Mouse (Mus musculus) forebrain, embryonic 11.5 days (tissue): ENCODE data around the gene Slc7a11. TPM values are rescaled to one million over a fixed set of nuclear protein-coding genes. Genes with fewer than 3 reads are reported as not detected.

Experiments
- ATAC-seq: fragments of 200-750 bp; cut with Nextera tagmentation; replicated peaks from 2 replicates; pipeline ENCODE4 v1.8.0; 2017; ENCODE audit warnings: moderate TSS enrichment; ENCODE audit not compliant: low FRiP score
- DNase-seq: peaks from one replicate; pipeline ENCODE4 v3.0.0-alpha.2; 2017; ENCODE audit warnings: low spot score
- H3K27ac ChIP-seq: fragments of 300-500 bp; sonication (generic); 2 replicates; pipeline ENCODE4 v1.5.1; 2014; ENCODE audit warnings: low read depth, low read length
- H3K27me3 ChIP-seq: fragments of 300-500 bp; sonication (generic); 2 replicates; pipeline ENCODE4 v1.6.1; 2014; ENCODE audit warnings: mild to moderate bottlenecking, low read length, mixed read lengths; ENCODE audit not compliant: control insufficient read depth, insufficient read depth
- H3K36me3 ChIP-seq: fragments of 300-500 bp; sonication (generic); 2 replicates; pipeline ENCODE4 v1.6.1; 2014; ENCODE audit warnings: mild to moderate bottlenecking, low read length, moderate library complexity, mixed read lengths; ENCODE audit not compliant: control insufficient read depth, insufficient read depth
- H3K4me1 ChIP-seq: fragments of 300-500 bp; sonication (generic); replicated peaks from 2 replicates; pipeline ENCODE4 v1.6.1; 2014; ENCODE audit warnings: low read length, mixed read lengths; ENCODE audit not compliant: control insufficient read depth, insufficient read depth
- H3K4me2 ChIP-seq: fragments of 300-500 bp; sonication (generic); 2 replicates; pipeline ENCODE4 v1.6.1; 2014; ENCODE audit warnings: low read depth, mild to moderate bottlenecking, low read length, moderate library complexity, mixed read lengths; ENCODE audit not compliant: severe bottlenecking
- H3K4me3 ChIP-seq: fragments of 300-500 bp; sonication (generic); 2 replicates; pipeline ENCODE4 v1.5.1; 2014; ENCODE audit warnings: low read depth, low read length
- H3K9ac ChIP-seq: fragments of 300-500 bp; sonication (generic); 2 replicates; pipeline ENCODE4 v1.6.1; 2014; ENCODE audit warnings: low read length
- H3K9me3 ChIP-seq: fragments of 300-500 bp; sonication (generic); 2 replicates; pipeline ENCODE4 v1.6.1; 2016; ENCODE audit warnings: low read length, mixed read lengths; ENCODE audit not compliant: control insufficient read depth
- WGBS: fragments of 180-500 bp; shearing (Covaris S2); extraction: QIAGEN DNeasy Blood & Tissue Kit; methylation state at CpG from one replicate; pipeline ENCODE4 v1.1.7; 2014; 5-methylcytosine and 5-hydroxymethylcytosine counted together
- polyA plus RNA-seq: library from polyadenylated mRNA; unstranded; fragments of >200 nt; fragmentation: Nextera tagmentation; extraction: Ambion mirVana; gene quantifications from 2 replicates; pipeline ENCODE4 v1.2.1, GENCODE M21; 2014

Slc7a11 gene
- polyA plus RNA-seq, 1 experiment from 2014 or later, result 1.5 TPM

DNA sequence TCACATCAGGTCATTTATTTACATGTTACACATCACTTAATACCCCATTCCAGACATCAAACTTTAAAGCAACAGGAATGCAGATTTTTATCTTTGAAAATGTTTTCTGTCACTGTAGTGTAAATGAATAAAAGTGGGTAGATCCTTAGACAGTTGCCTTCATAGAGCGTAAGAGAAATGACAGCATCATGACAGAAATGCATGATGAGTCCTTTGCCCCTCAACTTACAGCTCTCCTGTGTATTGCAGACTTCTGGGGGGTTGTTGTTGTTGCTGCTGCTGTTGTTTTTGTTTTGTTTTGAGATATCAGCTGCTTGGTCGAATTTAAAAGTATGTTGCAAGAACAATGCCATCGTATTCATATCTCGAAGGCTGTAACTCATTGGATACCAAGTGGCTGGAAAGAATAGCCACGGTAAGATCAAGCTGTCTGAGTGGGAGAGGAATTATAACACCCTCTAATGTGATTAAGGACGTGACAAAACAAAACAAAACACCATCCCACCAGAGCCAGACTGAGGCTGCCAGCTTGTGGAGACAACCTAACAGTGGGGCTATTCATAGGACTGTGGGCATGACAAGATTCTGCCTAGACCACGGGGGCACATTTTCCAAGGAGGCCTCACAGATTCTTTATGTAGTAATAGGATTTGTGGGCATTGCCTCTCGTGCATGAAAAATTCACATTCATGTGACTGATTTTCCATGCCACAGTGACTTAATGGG is 557.0 kb downstream of the Slc7a11 start:
- Histone ChIP-seq H3K4me3 (no peak overlapping the region), H3K4me1 (peaks cover 3% of the 10 kb centered on the region), H3K4me2 (0 out of 2 replicates have a peak overlapping the region, but pooled peaks have one; percentile 18), H3K9me3 (no peaks in the 10 kb centered on the region), H3K9ac (no peak overlapping the region), H3K27me3 (no peaks in the 10 kb centered on the region), H3K36me3 (no peaks in the 10 kb centered on the region), H3K27ac (no peak overlapping the region)
- WGBS, result 21% methylated on average over 8 of the region's 8 CpGs
- peak; percentile 87 for ATAC-seq
- DNase-seq, result peak; percentile 54

DNA sequence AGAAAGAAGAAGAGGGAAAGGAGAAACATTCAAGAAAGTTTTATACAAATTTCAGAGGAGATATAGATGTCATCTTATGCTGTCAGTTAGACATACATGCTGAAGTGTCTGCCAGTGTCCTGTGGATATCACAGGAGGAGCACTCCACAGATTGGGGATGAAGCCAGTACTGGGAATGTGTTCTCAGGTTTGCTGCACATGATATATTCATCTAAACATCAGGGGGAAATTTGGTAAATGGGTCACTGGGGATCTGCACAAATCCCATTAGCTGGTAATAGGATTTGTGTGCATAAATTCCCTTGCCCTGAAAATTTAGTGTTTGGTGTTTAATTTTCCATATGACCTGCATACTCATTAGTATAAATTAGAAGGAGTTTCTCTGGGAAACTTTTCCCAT is 562.9 kb downstream of the Slc7a11 start:
- Histone ChIP-seq H3K27ac (no peak overlapping the region), H3K4me2 (no peak overlapping the region), H3K9ac (no peak overlapping the region), H3K4me3 (no peak overlapping the region), H3K4me1 (no peaks in the 10 kb centered on the region), H3K27me3 (no peaks in the 10 kb centered on the region), H3K9me3 (no peaks in the 10 kb centered on the region), H3K36me3 (no peaks in the 10 kb centered on the region)
- DNase-seq, result no peak
- ATAC-seq, result no peak

DNA sequence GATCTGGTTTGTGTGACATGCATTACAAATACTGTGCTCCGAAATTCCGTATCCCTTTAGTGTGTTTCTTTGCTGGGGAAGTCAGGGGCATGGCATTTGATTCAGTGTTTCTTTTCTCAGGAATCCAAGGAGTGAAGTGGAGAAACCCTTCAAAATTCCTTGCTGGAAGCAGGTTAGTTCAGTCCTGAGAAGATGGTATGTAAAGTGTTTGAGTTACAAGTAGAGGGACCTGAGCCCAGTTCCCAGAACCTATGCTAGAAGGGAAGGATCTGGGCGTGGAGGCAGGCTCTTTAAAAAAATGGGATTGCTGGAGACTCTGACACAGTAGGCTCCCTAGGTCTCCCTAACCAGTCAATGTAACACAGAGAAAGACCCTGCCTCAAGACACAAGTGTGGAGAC is 572.6 kb downstream of the Slc7a11 start:
- Histone ChIP-seq H3K4me3 (no peak overlapping the region), H3K27ac (no peak overlapping the region), H3K9me3 (no peaks in the 10 kb centered on the region), H3K27me3 (no peaks in the 10 kb centered on the region), H3K9ac (no peak overlapping the region), H3K4me1 (peaks cover 13% of the 10 kb centered on the region; the same call in 1 of the 2 replicates), H3K4me2 (no peak overlapping the region), H3K36me3 (no peaks in the 10 kb centered on the region)
- 63% methylated on average over 3 of the region's 3 CpGs for WGBS
- DNase-seq (no peak), ATAC-seq (no peak)

DNA sequence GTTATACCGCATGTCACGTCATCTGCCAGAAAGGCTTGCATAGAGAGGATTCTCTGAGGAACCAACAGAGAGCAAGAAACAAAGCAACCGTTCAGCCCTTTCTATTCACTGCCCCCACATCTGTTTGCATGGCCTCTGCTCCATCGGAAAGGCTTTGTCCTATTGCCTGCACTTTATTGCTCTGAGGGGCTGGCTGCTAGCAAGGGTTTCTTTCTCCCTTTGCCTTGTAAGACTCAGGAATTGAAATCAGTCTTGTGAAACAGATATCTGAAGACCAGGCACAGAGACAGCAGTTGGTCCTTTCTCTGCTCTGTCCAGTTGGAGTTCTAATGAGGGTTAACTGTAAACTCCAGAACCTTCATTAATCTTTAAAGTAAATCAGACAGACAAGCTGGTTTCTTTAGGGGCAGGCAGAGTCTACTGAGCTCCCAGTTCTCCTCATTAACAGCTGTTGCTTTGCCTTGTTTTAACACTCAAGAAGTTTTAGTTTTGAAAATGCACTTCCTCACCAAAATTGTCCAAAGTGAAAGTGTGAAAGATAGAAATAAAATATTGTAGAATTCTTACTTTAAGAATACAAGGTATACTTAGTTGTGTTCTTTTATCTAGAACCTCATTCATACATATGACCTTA is 575.3 kb downstream of the Slc7a11 start:
- Histone ChIP-seq H3K4me1 (peaks cover 12% of the 10 kb centered on the region; the same call in 1 of the 2 replicates), H3K4me3 (no peak overlapping the region), H3K4me2 (0 out of 2 replicates have a peak overlapping the region, but pooled peaks have one; percentile 11), H3K9ac (peak overlapping the region; percentile 12; the same call in 1 of the 2 replicates), H3K36me3 (no peaks in the 10 kb centered on the region), H3K9me3 (no peaks in the 10 kb centered on the region), H3K27ac (peak overlapping the region; percentile 64; the same call in 1 of the 2 replicates), H3K27me3 (no peaks in the 10 kb centered on the region)
- ATAC-seq (peak; percentile 67), DNase-seq (peak; percentile 61)
- WGBS, result 10% methylated on average over 4 of the region's 4 CpGs

DNA sequence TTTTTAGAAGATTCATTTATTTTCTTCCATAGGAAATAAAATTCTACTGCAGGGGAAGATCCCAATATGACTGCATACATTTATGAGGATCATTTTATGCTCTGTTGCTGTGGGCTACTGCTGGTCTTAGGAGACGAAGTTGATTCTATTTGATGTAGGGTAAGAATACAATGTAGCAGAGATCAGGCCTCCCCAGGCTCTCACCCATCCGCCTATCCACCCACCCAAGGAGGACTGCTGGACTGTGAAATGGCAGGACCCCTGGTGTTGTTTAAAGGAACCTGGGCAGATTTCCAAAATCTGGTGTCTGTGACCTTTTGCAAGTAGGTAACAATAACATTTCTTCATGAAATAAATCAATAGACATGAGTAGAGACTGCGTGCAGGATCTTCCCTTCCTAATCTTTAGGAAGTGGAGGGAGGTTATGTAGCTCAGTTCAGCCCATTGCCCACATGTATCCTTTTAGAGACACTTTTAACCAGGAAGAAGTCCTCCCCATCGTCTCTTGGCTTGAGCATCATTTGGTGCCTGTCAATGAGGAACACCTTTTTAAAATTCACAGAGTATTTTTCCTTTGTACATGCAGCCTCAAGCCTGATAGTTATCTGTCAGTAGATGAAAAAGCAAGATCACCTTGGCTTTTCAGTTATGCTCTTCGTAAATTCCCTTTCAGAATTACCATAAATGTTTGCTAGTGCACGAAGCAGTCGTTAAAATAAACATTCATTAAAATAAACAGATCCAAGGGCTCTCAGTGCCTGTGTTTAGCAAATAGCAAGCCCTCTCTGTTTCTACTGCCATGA is 576.1 kb downstream of the Slc7a11 start:
- 38% methylated on average over 7 of the region's 7 CpGs for WGBS
- H3K27me3 ChIP-seq, result no peaks in the 10 kb centered on the region
- no peaks in the 10 kb centered on the region for H3K36me3 ChIP-seq
- ATAC-seq (no peak), DNase-seq (no peak)
- peak overlapping the region; percentile 12; the same call in 1 of the 2 replicates for H3K9ac ChIP-seq
- no peaks in the 10 kb centered on the region for H3K9me3 ChIP-seq
- 0 out of 2 replicates have a peak overlapping the region, but pooled peaks have one; percentile 11 for H3K4me2 ChIP-seq
- no peak overlapping the region for H3K4me3 ChIP-seq
- peaks cover 12% of the 10 kb centered on the region; the same call in 1 of the 2 replicates for H3K4me1 ChIP-seq
- H3K27ac ChIP-seq, result 0 out of 2 replicates have a peak overlapping the region, but pooled peaks have one; percentile 64

DNA sequence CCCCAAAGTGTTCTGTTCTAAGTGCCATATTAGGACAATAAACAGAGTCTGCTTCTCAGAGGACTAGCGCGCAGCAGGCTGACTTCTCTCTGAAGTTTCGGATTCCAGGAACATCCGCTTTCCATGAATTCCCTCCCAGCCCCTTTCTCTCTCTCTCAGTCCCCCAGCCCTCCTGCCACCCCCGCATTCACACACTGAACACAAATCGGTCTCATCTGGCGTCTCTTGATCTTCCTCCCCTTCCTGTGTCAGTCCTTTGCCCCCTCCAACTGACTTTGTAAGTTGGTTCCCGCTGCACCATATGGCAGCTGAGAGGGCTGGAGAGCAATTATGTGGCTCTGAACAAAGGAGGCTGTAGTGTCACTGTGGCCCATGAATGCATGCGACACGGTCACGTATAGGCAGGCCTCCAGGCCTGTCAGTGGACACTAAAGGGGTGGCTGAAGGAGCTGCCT is 577.3 kb downstream of the Slc7a11 start:
- Histone ChIP-seq H3K4me1 (peaks cover 12% of the 10 kb centered on the region; the same call in 1 of the 2 replicates), H3K9ac (peak overlapping the region; percentile 29; the same call in 1 of the 2 replicates), H3K36me3 (no peaks in the 10 kb centered on the region), H3K9me3 (no peaks in the 10 kb centered on the region), H3K4me3 (no peak overlapping the region), H3K27ac (peak overlapping the region; percentile 47; the same call in 1 of the 2 replicates), H3K4me2 (0 out of 2 replicates have a peak overlapping the region, but pooled peaks have one; percentile 26), H3K27me3 (no peaks in the 10 kb centered on the region)
- ATAC-seq (peak; percentile 92), DNase-seq (peak; percentile 69)
- WGBS, result 15% methylated on average over 11 of the region's 11 CpGs

DNA sequence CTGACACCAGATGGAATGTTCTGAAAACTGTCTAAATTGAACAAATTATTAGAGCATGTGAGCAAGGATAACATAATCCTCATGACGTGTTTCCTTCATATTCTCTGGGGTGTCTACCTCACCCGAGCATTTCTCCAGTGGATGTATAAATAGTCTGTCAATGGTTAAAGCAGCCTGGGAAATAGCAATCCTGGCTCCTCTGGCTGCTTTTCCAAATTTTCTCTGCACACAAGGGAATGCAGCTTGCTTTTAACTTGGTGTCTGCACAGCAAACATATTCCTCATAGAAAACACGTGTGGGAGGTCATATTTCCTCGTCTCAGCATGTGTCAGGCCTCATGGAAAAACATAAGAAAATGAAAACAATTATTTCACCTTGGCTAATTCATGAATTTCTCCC is 586.6 kb downstream of the Slc7a11 start:
- WGBS, result 62% methylated on average over 4 of the region's 4 CpGs
- H3K27me3 ChIP-seq, result no peaks in the 10 kb centered on the region
- ATAC-seq (no peak), DNase-seq (no peak)
- H3K4me1 ChIP-seq, result no peaks in the 10 kb centered on the region
- no peak overlapping the region for H3K4me3 ChIP-seq
- H3K9me3 ChIP-seq, result no peaks in the 10 kb centered on the region
- H3K9ac ChIP-seq, result no peak overlapping the region
- no peaks in the 10 kb centered on the region for H3K36me3 ChIP-seq
- H3K4me2 ChIP-seq, result no peak overlapping the region
- no peak overlapping the region for H3K27ac ChIP-seq

DNA sequence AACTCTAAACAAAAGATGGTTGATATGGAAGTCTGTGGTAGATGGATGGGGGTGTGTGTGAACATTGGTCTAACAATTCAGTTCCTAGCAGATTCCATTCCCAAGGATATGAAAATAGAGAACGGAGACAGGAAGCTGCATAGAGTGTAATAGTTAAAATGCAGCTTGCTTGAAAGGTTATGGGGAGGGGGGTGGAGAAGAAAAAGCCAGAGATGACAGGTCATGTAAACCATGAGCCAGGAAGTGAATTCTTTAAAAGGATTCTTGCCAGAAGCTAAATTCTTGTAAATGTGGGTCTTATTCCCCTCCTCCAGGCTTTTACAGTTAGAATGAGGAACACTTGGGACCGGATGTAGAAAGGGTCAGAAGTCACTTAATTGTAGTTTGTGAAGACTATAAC is 589.1 kb downstream of the Slc7a11 start:
- H3K27ac ChIP-seq, result no peak overlapping the region
- ATAC-seq (no peak), DNase-seq (no peak)
- WGBS, result 72% methylated on average over 2 of the region's 2 CpGs
- H3K9ac ChIP-seq, result no peak overlapping the region
- no peak overlapping the region for H3K4me3 ChIP-seq
- H3K36me3 ChIP-seq, result no peaks in the 10 kb centered on the region
- no peaks in the 10 kb centered on the region for H3K4me1 ChIP-seq
- H3K4me2 ChIP-seq, result no peak overlapping the region
- H3K27me3 ChIP-seq, result no peaks in the 10 kb centered on the region
- no peaks in the 10 kb centered on the region for H3K9me3 ChIP-seq
